Mouse (Mus musculus) liver, embryonic 11.5 days (tissue): ENCODE measurements around the gene Enpp1. TPM values are rescaled to one million over a fixed set of nuclear protein-coding genes. Genes with fewer than 3 reads are reported as not detected.
A peak's percentile ranks its signal among the peaks of the same experiment; 100 is the strongest.
"Not testable (repeated sequence)": the region's sequence is repeated elsewhere in the genome, so short reads cannot be mapped to it uniquely, and the experiment has no call there.

ENCODE experiments used
- ATAC-seq: fragments of 200-750 bp; cut with Nextera tagmentation; replicated peaks from 2 replicates; pipeline ENCODE4 v1.8.0; 2017; ENCODE audit warnings: moderate number of reproducible peaks, mild to moderate bottlenecking, moderate TSS enrichment, moderate library complexity; ENCODE audit not compliant: low FRiP score
- DNase-seq: peaks from one replicate; pipeline ENCODE4 v3.0.0-alpha.2; 2017; ENCODE audit warnings: low spot score
- H3K27ac ChIP-seq: fragments of 300-500 bp; sonication (generic); 2 replicates; pipeline ENCODE4 v1.5.1; 2014; ENCODE audit warnings: mild to moderate bottlenecking, low read depth, low read length, control low read depth
- H3K27me3 ChIP-seq: fragments of 300-500 bp; sonication (generic); replicated peaks from 2 replicates; pipeline ENCODE4 v1.6.1; 2014; ENCODE audit warnings: low read length, mixed read lengths; ENCODE audit not compliant: control insufficient read depth, insufficient read depth
- H3K36me3 ChIP-seq: fragments of 300-500 bp; sonication (generic); 2 replicates; pipeline ENCODE4 v1.6.1; 2014; ENCODE audit warnings: mild to moderate bottlenecking, low read length, moderate library complexity, mixed read lengths; ENCODE audit not compliant: control insufficient read depth, insufficient read depth
- H3K4me1 ChIP-seq: fragments of 300-500 bp; sonication (generic); replicated peaks from 2 replicates; pipeline ENCODE4 v1.6.1; 2014; ENCODE audit warnings: low read length, mixed read lengths; ENCODE audit not compliant: control insufficient read depth, insufficient read depth
- H3K4me2 ChIP-seq: fragments of 300-500 bp; sonication (generic); 2 replicates; pipeline ENCODE4 v1.6.1; 2014; ENCODE audit warnings: mild to moderate bottlenecking, control low read depth, moderate library complexity
- H3K4me3 ChIP-seq: fragments of 300-500 bp; sonication (generic); 2 replicates; pipeline ENCODE4 v1.5.1; 2014; ENCODE audit warnings: low read depth, low read length, control low read depth
- H3K9ac ChIP-seq: fragments of 300-500 bp; sonication (generic); 2 replicates; pipeline ENCODE4 v1.6.1; 2014; ENCODE audit warnings: low read depth, low read length, control low read depth
- H3K9me3 ChIP-seq: fragments of 300-500 bp; sonication (generic); 2 replicates; pipeline ENCODE4 v1.6.1; 2016; ENCODE audit warnings: low read length, inconsistent platforms, mixed read lengths; ENCODE audit not compliant: control insufficient read depth
- WGBS: fragments of 180-500 bp; shearing (Covaris S2); extraction: QIAGEN DNeasy Blood & Tissue Kit; methylation state at CpG from one replicate; pipeline ENCODE4 v1.1.7; 2014; 5-methylcytosine and 5-hydroxymethylcytosine counted together
- polyA plus RNA-seq: library from polyadenylated mRNA; unstranded; fragments of >200 nt; fragmentation: Nextera tagmentation; extraction: Ambion mirVana; gene quantifications from 2 replicates; pipeline ENCODE4 v1.2.1, GENCODE M21; 2014

Gene Enpp1
- polyA plus RNA-seq, 1 experiment from 2014 or later = 2.7 TPM

GRCm38 (mm10) chr10:24625060-24625701, 86.8 kb downstream of the Enpp1 start:
- ATAC-seq (no peak), DNase-seq (peak; percentile 81)
- Histone ChIP-seq H3K36me3 (no peaks in the 10 kb centered on the region), H3K4me2 (no peak overlapping the region), H3K9ac (no peak overlapping the region), H3K27me3 (no peaks in the 10 kb centered on the region), H3K27ac (no peak overlapping the region), H3K4me3 (no peak overlapping the region), H3K9me3 (no peaks in the 10 kb centered on the region), H3K4me1 (peaks cover 8% of the 10 kb centered on the region)
- 40% methylated on average over 24 of the region's 24 CpGs for WGBS

GRCm38 (mm10) chr10:24622586-24622985, 89.4 kb downstream of the Enpp1 start:
- Histone ChIP-seq H3K4me1 (no peaks in the 10 kb centered on the region), H3K4me2 (no peak overlapping the region), H3K27me3 (no peaks in the 10 kb centered on the region), H3K9me3 (no peaks in the 10 kb centered on the region), H3K9ac (no peak overlapping the region), H3K27ac (no peak overlapping the region), H3K36me3 (no peaks in the 10 kb centered on the region), H3K4me3 (no peak overlapping the region)
- WGBS = 19% methylated on average over 7 of the region's 7 CpGs
- peak; percentile 58 for DNase-seq
- ATAC-seq = no peak

GRCm38 (mm10) chr10:24621572-24621971, 90.4 kb downstream of the Enpp1 start:
- Histone ChIP-seq H3K36me3 (no peaks in the 10 kb centered on the region), H3K9ac (no peak overlapping the region), H3K4me1 (no peaks in the 10 kb centered on the region), H3K27ac (no peak overlapping the region), H3K27me3 (no peaks in the 10 kb centered on the region), H3K9me3 (no peaks in the 10 kb centered on the region), H3K4me3 (no peak overlapping the region), H3K4me2 (no peak overlapping the region)
- DNase-seq (no peak), ATAC-seq (no peak)
- 28% methylated on average over 9 of the region's 9 CpGs for WGBS

GRCm38 (mm10) chr10:24616572-24616971, 95.4 kb downstream of the Enpp1 start:
- 92% methylated on average over 1 of the region's 1 CpGs for WGBS
- H3K4me1 ChIP-seq, H3K27ac ChIP-seq, H3K9ac ChIP-seq, H3K27me3 ChIP-seq, ATAC-seq, H3K36me3 ChIP-seq, H3K4me3 ChIP-seq, DNase-seq, H3K4me2 ChIP-seq, H3K9me3 ChIP-seq: not testable (repeated sequence)

- DNase-seq = no peak
- WGBS = 82% methylated on average over 6 of the region's 6 CpGs
These were observed 96.2 kb downstream of the Enpp1 start for GRCm38 (mm10) chr10:24615799-24616198.

GRCm38 (mm10) chr10:24614726-24615125, 97.2 kb downstream of the Enpp1 start:
- Histone ChIP-seq H3K4me3 (no peak overlapping the region), H3K4me1 (no peaks in the 10 kb centered on the region), H3K9ac (no peak overlapping the region), H3K4me2 (no peak overlapping the region), H3K9me3 (no peaks in the 10 kb centered on the region), H3K36me3 (no peaks in the 10 kb centered on the region), H3K27ac (no peak overlapping the region), H3K27me3 (no peaks in the 10 kb centered on the region)
- DNase-seq (no peak), ATAC-seq (no peak)
- WGBS = 79% methylated on average over 4 of the region's 4 CpGs

More at GRCm38 (mm10) chr10:24615799-24616198, 96.2 kb downstream of the Enpp1 start:
- Histone ChIP-seq H3K27me3 (no peaks in the 10 kb centered on the region), H3K36me3 (no peaks in the 10 kb centered on the region), H3K9me3 (no peaks in the 10 kb centered on the region), H3K4me3 (no peak overlapping the region), H3K27ac (no peak overlapping the region), H3K4me2 (no peak overlapping the region), H3K9ac (no peak overlapping the region), H3K4me1 (no peaks in the 10 kb centered on the region)
- no peak for ATAC-seq

- no peak overlapping the region for H3K9ac ChIP-seq
- no peak overlapping the region for H3K27ac ChIP-seq
- H3K4me2 ChIP-seq = no peak overlapping the region
- no peak overlapping the region for H3K4me3 ChIP-seq
- no peaks in the 10 kb centered on the region for H3K9me3 ChIP-seq
- no peaks in the 10 kb centered on the region for H3K27me3 ChIP-seq
- DNase-seq (no peak), ATAC-seq (no peak)
- no peaks in the 10 kb centered on the region for H3K4me1 ChIP-seq
- no peaks in the 10 kb centered on the region for H3K36me3 ChIP-seq
- 87% methylated on average over 9 of the region's 9 CpGs for WGBS
These were observed 102.2 kb downstream of the Enpp1 start for GRCm38 (mm10) chr10:24609766-24610165.

- Histone ChIP-seq H3K27ac (no peak overlapping the region), H3K4me1 (no peaks in the 10 kb centered on the region), H3K9ac (no peak overlapping the region), H3K27me3 (no peaks in the 10 kb centered on the region), H3K9me3 (no peaks in the 10 kb centered on the region), H3K36me3 (no peaks in the 10 kb centered on the region), H3K4me2 (no peak overlapping the region), H3K4me3 (no peak overlapping the region)
- 67% methylated on average over 3 of the region's 3 CpGs for WGBS
- DNase-seq = no peak
- no peak for ATAC-seq
These were observed 102.8 kb downstream of the Enpp1 start for GRCm38 (mm10) chr10:24609146-24609545.

- H3K27me3 ChIP-seq = no peaks in the 10 kb centered on the region
- no peaks in the 10 kb centered on the region for H3K36me3 ChIP-seq
- no peak overlapping the region for H3K4me2 ChIP-seq
- no peak overlapping the region for H3K4me3 ChIP-seq
- H3K27ac ChIP-seq = no peak overlapping the region
- no peak overlapping the region for H3K9ac ChIP-seq
- DNase-seq (no peak), ATAC-seq (no peak)
- no peaks in the 10 kb centered on the region for H3K9me3 ChIP-seq
- H3K4me1 ChIP-seq = no peaks in the 10 kb centered on the region
These were observed 108.2 kb downstream of the Enpp1 start for GRCm38 (mm10) chr10:24603727-24604126.
